Mouse (Mus musculus) c-Kit-positive CD71-positive TER-119-positive erythroid progenitor cells, embryonic 14.5 days (primary cell): ENCODE measurements around the gene Ttll9.

Experiments
- DNase-seq: peaks from one replicate; pipeline ENCODE4 v3.0.0-alpha.2; 2013; ENCODE audit warnings: low spot score

Ttll9 gene

DNA sequence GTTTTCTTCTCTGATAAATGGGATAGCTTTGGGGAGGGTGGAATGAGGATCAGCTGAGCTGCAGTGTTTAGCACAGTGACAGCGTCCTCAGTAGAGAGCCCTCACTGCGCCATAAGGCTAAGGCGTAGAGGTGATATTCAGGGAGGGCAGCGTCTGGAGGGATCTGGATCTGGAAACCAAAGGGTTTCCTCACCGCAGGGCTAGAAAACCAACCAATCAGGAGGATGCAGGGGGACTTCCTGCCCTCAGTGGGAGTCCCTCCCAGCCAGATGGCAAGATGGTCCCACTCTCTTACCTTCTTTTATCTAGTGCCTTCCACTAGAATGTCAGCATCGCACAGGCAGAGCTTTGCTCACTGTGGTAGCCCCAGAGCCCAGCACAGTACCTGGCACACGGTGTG, 20.5 kb upstream of the Ttll9 start:
- DNase-seq, result no peak

DNA sequence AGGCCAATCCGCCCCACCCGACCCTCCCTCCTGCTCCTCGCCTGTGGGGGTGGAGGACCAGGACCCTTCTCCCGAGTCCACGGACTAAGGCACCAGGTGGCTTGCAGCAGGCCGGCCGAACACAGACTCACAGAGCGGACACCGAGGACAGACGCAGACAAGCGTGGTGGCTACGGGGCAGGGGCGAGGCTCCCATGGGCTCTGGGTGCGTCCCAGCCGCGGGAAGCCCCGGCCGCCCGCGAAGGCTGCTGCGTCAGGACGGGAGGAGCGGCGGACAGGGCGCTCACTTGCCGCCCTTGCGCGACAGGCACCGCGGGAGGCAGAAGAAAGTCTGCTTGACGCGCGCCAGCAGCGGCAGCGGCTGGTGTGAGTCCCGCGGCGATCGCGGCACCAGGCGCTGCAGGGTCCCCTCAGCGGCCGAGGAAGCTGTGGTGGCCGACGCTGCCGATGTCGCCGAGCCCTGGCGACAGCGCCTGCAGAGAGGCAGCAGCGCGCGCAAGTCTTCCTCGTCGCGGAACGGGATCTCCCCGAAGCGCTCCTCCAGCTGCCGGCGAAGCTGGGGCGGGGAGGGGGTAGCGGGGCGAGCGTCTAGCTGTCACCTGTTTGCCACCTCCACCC, 19.3 kb upstream of the Ttll9 start:
- no peak for DNase-seq

DNA sequence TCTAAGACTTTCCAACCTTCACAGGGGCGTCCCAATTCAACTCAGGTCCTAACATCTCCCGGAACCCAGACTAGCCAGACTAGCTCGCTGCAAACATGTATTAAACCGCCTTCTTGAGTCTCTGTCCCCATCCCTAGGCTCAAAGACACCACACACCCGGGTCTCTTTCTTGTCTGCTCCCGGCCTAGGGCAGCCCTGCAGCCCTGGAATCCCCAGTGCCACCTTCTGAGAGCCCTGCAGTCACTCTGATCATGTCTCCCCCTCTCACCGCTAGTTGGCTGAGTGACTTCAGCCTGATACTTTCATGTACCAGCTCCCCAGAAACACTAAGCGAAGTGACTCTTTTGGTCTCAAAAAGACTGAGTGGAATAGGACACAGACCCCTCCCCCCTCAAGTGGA, 18.7 kb upstream of the Ttll9 start:
- DNase-seq, result no peak

DNA sequence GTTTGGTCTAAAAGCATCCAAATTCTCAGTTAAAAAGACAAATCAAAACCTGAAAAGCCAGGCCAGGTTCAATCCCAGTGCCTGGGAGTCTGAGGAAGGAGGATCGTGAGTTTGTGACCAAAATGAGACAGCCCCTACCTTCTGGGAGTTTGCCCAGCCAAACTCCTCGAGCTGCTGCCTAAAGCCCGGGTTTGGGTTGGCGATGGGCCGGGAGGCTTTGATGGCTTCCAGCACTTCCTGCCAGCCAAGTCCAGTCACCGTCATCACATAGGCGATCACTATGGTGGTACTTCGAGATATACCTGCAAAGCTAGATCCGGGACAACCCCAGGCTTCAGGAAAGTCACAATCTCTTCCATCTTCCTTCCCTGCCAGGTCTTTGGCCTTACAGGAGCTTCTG, 18.3 kb upstream of the Ttll9 start:
- no peak for DNase-seq

DNA sequence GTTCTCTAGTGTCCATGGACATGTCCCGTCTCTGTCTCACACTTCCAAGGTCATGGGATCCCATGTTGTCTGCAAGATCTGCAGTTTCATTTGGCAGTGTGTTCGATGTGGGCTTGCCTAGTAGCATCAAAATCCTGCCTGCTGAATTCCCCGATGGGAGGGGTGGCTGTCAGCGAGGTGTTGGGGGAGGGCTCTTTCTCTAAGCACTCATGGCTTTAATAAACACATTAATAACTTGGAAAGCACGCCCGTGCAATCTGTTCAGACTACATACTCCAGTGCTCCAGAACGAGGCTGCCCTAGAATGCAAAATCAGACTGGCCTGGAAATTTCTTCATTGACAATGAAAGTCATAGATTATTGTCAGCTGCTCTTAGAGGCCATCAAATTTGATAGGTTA, 15.2 kb upstream of the Ttll9 start:
- DNase-seq, result no peak

DNA sequence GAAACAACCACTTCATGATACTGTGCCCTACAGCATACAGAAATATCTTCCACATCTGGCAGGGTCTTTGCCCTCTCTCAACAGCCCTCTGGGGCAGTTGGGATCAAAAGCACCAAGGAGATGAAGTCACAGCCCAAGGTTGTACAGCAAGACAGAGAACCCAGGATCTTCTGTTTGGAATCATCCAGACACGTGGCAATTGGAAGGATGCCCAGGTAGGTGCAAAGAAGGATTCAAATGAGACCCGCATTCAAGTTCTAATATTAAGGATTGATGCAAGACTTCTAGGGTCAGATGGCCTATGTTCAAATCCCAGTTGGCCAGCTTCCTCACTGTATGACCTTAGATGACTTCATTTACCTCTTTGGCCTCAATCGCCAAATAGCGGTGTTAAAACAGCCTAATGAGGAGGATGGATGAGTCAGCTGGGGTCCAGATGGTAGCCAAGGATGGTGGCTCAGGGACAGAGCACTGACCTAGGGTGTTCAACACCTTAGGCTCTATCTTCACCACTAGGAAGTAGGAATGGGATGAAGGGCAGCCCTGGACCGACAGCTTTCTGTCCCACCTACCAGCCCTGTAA, 13.8 kb upstream of the Ttll9 start:
- DNase-seq, result no peak

DNA sequence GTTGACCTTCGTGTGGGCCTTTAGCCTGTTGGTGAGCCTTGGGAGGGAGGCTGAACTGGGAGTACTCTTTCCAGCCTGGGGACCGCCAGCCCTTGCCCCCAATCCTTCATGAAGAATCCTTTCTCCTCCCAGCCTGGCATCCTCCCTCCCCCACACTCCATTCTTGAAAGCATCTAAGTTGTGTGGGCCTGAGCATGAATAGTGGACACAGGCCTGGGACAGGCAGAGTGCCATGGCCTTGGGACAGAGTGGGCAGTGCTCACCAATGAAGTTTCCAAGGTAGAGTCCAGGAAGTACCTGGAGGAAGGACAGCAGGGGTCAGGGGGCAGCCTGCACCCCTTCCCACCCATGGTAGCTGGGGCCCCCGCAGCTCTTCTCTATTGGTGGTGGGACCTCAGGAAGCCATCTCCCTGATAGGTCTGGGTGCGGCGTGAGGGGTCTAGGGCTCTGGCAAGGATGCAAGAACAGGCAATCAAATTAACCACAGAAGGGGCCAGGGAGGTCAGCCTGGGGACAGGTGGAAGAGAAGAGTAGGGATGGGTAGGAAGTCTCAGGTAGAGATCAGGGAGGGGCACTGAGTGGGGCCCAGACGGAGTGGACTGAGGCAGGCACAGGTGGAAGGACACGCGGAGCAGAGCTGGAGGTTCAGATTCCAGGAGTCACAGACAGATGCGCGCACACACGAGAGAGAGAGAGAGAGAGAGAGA, 11.8 kb upstream of the Ttll9 start:
- no peak for DNase-seq

DNA sequence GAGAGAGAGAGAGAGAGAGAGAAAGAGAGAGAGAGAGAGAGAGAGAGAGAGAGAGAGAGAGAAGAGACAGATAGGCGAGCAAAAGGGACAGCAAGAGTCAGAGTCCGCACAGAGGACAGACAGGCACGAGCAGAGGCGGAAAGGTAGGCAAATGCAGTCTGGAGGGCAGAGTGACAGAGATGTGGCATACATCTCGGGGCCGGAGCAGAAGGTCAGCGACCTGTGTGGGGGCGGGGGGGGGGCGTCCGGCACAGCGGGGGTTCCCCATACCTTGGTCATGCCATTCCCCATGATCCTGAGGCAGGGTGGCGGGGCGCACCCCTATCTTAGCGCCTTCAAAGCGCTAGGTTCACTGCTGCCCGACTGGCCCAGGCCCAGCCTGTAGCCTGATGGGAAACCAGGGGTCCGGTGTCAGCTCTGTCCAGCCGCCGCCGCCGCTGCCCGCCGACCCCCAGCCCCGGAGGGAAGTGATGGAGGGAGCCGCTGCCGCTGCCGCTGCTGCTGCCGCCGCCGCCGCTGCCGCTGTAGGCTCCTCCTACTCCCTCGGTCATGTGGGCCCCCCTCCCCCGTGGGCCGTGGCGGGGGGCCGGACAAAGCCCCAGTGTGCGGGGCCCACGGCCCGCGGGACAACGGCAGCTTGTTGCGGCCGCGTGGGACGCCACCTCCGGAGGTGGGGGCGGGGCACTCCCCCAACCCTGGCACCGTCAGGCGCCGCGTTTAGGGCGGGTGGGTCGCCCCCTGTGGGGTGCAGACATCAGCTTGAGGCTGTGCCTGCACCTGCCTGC, 11.0 kb upstream of the Ttll9 start, which contains the start of gene Dusp15:
Dusp15 (minus strand) TSS at position 634 of the 785 bp plus-strand sequence.
- DNase-seq, result no peak

DNA sequence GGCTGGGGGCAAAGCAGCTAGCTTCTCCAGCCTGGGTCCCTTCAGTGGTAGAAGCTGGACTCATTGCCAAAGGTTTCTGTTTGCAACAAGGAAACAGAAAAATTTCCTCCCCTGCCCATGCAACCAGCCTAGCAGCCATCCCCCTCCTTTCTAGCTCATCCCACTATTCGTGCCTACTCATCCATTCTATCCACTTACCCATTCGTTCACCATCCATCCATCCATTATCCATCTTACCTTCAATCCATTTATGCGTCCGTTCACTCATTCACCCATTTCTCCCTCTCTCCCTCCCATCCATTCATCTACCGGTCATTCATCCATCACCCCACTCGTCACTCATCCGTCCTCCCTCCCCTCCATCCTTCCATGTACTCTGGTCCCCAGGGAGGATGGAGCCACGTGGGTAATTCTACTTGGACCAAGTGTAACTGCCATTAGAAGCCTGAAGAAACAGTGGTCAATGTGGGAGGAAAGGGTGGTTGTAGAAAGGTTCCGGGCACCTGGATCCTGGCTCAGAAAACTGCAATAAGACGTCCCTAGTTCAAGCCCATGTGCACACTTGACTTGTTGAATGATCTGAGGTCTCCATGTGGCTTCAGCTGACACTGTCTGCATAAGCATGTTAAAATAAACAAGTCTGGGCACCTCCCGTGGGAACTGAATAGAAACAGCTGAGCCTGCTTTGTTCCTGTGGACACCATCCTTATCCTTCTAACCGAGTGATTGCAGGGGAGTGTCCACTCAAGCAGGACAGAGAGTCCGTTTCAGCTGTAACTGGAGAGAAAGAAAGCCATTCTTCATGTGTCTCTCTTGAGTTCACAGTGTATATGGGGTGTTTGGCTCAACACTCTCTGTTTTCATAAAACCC, 10.2 kb upstream of the Ttll9 start:
- no peak for DNase-seq

DNA sequence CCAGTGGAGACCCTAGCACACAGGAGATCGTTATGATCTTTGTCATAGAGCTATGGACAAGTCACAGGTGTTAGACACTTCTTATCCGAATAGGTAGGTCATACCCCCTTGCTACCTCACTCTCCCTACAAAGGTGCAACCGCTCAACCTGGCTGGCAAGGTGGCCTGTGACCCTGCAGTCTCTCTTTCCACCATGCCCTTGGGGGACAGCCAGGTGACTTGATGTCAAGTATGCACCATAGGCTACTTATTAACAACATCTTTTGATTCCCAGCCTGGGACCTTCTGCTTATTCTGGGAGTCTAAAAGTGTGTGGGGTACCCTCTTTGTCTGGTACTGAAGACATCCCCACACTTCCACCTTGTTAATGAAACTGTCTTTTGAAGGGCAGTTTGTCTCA, 4.2 kb upstream of the Ttll9 start:
- DNase-seq, result no peak

DNA sequence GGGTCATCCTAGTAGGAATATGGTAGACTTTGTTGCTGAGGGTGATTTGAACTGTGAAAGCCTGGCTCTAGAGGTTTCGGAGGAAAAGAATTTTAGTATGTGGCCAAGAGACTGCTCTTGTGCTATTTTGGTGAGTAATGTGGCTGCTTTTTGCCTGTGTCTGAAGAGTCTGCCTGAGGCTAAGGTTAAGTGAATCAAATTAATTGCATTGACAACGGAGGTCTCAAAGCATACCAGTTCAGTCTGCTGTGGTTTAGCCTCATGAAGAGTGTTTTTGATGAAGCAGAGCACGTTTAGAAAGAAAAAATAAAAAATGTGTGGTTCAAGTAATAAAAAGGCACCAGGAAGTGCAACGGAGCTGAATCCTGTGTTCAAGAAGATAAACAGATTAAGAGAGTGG, 3.3 kb downstream of the Ttll9 start:
- no peak for DNase-seq

DNA sequence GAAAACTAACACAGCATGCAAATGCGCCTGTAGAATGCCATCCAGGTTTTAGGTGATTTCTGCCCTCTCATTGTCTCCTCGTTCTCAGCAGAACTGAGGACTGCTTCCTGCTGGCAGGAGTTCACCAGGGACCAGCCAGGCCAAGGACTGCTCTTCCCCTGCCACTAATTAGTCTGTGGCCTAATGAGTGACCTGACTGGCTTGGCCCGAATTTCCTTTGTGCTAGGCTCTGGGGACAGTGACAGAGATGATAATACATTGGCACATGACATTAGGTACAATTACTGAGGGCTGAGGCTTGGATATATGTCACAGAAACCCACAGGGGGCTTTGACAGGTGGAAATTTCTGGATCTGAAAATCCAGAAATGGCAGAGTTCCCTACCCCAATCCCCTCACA, 14.7 kb downstream of the Ttll9 start:
- no peak for DNase-seq

DNA sequence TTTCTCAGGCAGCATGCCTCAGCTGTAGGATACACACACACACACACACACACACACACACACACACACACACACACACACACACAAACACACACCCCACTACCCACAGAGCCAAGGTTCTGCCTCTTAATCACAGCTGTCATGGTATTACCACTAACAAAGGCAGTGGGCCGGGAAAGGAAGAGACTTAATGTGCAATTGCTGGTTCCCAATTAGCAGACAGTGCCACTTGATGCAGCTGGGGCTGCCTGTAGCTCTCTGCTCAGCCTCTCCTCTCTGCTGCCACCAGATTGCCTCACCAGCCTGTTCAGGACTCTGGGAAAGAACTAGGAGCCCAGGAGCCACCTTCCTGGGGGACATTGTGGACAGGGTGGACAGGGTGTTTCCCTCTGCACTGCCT, 23.3 kb downstream of the Ttll9 start:
- DNase-seq, result no peak

DNA sequence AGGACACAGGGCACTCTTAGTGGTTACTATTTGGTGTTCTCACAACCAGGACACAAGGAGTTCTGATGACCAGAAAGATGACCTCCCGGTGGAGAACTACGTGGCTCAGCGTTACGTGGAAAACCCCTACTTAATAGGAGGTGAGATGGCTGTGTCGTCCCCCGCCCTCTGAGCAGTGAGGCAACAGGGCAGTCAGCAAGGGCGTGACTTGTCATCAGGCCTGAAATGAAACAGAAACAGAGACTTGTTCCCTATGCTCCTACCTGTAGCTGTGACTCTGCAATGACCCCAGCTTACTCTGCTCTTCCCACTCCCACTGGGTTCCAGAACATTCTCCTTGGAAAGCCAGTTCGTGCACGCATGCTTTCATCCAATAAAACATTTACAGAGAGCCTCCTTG, 29.2 kb downstream of the Ttll9 start:
- no peak for DNase-seq

DNA sequence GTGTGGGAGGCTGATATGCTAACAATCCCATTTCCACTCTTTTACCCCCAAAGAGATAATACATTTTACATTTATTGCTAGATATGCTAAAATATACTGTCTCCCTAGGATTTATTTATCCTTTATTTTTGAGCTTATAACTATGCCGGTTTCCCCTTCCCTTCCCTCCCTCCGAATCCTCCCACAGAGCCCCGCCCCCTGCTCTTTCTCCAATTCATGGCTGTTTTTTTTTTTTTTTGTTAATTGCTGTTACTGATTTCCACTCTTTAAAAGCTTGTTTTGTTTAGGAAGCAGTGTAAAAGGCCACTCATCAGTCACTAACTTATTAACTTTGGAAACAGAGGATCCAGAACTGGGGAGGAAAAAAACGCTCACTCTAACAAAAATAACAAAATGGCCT, 34.8 kb downstream of the Ttll9 start:
- DNase-seq, result no peak

DNA sequence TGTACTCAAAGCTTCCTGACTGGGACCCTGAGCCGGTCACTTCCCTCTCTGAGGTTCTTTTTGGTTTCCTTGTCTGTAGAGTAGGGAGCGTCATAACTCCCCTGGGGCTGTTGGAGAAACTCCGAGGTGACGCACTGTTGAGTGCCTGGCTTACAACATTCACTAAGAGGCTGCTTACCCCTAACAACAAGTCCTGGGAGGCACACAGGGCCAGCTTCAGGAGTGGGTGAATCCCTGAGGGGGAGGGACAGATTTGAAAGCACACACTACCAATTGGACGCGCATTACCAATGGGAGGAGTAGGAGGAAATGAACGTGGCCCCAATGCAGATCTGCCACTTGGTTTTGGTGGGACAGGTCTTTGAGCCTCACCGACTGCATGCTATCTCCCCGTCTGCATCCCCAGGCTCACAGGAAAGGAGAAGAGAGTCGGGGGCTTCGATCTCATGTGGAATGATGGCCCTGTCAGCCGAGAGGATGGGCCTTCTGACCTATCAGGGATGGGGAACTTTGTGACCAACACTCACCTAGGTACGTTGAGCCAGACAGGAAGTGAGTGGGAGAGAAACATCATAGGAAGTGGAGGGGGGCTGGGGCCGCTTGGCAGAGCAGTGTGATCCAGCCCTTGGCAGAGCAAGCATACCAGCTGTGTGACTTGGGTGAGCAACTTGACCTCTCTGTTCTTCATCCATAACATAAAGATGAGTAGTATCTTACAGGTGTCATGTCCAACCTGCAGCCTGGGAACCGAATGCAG, 40.4 kb downstream of the Ttll9 start:
- no peak for DNase-seq

DNA sequence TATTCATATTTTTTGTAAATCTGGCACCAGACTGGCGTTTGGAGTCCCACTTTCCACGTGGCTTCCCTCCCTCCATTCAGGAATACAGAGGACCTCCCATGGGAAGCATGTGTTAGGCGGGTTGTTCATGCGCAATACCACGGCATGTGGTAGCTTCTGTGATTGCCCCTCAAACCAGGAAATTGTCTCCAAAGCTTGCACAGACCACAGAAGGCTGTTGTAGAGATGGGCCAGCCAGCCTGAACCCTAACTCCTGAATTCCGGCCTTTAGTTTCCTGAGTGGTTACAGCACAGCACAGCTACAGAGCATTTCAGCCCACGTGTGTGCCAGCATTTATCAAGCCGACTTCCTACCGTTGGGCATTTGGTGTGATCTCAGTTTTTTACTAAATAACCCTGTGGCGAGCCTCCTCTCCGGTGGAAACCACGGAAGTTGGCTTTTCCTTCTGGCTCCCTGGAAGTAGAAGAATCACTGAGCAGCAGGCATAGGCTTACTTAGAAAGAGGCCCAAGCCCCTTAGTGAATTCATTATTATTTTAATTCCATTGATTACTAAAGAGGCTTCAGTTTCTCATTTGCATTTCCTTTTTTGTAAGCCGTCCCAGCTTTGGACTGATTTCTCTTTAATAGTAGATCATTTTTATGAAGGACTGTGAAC, 41.5 kb downstream of the Ttll9 start:
- DNase-seq, result no peak

DNA sequence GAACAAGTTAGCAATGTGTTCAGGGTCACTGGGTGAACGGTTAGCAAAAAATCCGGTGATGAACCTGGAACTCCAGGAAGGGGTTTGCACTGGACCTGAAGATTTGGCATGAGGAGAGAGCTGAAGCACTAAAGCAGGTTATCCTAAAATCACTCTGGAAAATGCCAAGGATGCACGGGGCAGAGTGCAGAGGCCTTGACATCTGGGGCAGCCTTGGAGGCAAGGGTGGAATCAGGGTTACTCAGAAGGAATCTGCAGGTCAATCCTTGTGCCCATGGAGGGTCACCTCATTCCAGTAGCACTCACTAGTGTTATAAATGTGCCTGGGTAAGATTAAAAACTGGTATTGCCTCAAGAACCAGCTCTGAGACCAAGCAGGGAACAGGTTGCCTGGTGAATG, 43.7 kb downstream of the Ttll9 start:
- DNase-seq, result no peak

DNA sequence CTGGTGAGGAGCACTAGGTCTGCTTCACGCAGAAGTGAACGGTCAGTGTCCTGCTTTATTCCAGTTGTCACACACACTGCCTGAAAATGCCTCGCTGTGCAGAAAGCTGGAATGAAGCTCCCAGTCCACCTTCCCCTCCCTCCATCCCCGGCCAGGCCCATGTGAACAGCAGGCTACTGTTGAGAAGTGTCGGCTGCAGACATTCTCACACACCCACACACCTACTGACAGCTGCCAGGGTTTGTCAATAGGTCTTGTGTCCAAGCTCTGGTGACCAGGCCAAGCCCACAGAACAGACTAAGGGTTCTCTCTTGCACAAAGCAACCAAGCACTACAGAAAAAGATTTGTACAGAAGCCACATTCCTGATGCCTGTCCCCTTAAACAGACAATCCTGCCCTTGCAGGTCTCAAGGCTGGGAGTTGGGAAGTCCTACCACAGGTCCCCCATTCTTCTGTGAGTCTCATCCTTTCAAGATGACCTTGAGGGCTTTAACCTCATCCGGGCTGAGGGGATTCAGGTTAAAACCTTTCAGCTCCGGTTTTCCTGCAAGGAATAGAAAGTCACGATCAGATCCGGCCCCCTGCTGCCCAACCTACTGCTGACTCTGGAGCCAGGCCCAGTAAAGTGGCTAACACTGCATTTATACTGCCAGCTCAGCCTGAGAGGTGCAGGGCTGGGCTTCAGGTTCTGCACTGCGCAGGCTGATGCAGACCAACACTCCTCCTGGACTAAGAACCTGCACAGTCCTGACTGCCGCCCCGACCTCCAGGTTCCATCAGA, 47.1 kb downstream of the Ttll9 start:
- no peak for DNase-seq
